Mouse (Mus musculus) cerebellum, postnatal 4 days (tissue): ENCODE measurements around the gene Hbq1a.
A peak's percentile ranks its signal among the peaks of the same experiment; 100 is the strongest.
"Not testable (repeated sequence)": the region's sequence is repeated elsewhere in the genome, so short reads cannot be mapped to it uniquely, and the experiment has no call there.

Experiments used
- DNase-seq, 2 experiments: peaks; one replicate each; pipeline ENCODE4 v3.0.0; 2022; ENCODE audit warnings: low spot score in 2 of 2, mixed read lengths in 1 of 2

The Hbq1a gene

DNA sequence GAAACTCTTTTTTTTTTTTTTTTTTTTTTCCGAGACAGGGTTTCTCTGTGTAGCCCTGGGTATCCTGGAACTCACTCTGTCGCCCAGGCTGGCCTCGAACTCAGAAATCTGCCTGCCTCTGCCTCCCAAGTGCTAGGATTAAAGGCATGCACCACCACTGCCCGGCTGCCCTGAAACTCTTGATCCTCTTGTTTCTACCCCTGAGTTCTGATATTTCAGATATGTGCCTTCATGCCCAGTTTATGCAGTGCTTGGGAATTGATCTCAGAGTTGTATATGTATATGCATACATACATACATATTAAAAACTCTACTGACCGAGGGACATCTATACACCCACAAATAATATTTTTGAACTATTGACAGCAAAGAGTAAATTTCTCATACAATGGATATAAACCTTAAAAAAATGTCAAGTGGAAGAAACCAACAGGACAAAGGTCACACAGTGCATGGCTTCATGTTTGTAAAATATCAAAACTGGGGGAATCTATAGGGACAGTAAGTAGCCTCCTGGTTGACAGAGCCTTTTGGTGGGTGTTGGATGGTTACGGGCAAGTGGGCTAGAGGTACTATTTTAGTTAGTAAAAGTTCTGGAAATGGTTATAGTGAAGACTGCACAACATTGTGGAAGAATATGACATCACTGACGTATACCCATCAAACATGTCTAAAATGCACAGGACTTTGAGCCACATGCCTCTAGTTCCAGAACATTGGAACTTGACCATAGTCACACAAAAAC, 14.7 kb upstream of the Hbq1a start:
- no peak for DNase-seq

DNA sequence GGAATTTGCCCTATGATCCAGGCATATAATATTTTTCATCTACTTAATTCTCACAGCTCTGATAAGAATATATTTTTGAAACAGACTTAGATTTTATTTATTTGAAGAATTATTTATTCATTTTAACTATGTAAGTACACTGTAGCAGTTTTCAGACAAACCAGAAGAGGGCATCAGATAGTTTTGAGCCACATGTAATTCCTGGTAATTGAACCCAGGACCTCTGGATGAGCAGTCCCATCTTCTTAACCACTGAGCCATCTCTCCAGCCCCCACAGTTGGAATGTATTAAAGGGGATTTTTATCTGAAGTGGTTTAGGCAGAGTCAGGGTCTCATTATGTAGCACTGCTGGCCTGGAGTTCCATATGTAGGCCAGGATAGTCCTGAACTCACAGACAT, 14.0 kb upstream of the Hbq1a start:
- DNase-seq, result not testable (repeated sequence)

DNA sequence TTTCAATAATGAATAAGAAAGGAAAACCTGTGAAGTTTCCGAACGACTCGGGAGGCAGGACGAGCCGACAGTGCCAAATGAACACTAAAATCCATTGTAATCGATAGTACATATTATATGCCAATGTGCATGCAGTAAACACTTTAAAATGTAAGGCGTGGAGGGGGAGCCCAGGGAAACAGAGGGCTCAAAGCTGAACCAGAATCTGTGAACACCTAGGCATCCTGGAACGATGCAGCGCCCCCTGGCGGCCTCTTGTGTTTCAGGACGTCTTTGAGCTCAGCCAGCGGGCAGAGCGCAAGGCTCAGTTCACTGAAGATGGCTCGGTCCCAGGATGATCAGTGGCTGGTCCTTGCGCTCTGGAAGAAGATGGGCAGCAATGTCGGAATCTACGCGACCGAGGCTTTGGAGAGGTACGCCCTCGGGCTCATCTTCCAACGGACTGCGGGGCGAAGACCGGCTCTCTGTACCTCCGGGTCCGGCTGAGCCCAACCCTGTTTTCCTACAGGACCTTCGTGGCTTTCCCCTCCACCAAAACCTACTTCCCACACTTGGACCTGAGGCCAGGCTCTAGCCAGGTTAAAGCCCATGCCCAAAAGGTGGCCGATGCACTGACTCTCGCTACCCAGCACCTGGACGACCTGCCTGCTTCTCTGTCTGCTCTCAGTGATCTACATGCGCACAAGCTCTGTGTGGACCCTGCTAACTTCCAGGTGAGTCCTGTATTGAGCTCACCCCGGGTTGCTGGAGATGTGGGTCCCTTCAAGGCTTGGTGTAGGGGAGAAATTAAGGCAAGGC, 13.0 kb upstream of the Hbq1a start, which contains the start of gene Hbq1b:
TSS of gene Hbq1b (plus strand) at position 271 of the 798 bp plus-strand sequence.
- peak; percentile 61 to 82 for DNase-seq

DNA sequence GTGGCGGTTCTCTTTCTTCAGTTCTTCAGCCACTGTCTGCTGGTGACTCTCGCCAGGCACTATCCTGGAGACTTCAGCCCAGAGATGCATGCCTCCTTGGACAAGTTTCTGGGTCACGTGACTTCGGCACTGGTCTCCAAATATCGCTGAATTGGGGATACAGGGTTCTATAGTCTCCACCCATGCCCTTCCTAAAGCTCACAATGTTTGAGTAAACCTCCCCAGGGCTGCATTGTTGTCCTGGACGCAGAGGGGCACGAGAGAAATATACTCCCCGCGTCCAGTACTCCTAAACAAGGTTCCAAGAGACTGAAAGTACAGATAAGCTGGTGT, 12.4 kb upstream of the Hbq1a start:
- DNase-seq, result no peak

DNA sequence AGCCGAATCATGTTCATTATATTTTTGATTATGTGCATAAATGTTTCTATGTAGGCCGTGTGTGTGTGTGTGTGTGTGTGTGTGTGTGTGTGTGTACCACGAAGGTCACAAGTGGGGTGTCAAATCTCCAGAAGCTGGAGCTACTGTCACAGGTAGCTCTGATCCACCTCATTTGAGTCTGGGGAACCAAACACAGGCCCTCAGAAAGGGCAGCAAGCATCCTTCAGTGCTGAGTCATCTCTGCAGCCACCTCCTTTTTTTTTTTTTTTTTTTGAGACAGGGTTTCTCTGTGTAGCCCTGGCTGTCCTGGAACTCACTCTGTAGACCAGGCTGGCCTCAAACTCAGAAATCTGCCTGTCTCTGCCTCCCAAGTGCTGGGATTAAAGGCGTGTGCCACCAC, 7.0 kb upstream of the Hbq1a start:
- DNase-seq, result not testable (repeated sequence)

DNA sequence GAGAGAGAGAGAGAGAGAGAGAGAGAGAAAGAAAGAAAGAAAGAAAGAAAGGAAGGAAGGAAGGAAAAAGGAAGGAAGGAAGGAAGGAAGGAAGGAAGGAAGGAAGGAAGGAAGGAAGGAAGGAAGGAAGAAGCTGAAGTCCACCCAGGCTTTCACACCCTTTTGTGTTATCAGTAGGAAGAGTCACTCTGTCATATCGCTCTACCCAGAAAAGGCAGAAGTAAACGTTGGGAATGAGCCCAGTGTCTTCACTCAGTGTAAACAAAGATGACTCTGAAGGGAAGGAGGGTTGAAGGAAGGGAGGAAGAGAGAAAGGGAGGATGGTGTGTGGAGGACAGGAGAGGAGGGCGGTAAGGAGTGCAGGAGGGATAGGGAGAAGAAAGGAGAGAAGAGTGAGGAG, 6.4 kb upstream of the Hbq1a start:
- DNase-seq, result not testable (repeated sequence)

DNA sequence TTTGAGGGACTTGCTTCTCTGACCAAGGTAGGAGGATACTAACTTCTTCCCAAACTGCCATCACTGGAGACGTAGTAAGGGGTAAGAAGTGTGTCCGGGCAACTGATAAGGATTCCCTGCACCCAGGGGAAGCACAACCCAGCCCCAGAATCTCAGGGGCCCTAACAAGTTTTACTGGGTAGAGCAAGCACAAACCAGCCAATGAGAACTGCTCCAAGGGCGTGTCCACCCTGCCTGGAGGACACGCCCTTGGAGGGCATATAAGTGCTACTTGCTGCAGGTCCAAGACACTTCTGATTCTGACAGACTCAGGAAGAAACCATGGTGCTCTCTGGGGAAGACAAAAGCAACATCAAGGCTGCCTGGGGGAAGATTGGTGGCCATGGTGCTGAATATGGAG, 3.7 kb upstream of the Hbq1a start, which contains the start of gene Hba-a2:
TSS of gene Hba-a2 (plus strand) at position 287 of the 400 bp plus-strand sequence.
- not testable (repeated sequence) for DNase-seq

DNA sequence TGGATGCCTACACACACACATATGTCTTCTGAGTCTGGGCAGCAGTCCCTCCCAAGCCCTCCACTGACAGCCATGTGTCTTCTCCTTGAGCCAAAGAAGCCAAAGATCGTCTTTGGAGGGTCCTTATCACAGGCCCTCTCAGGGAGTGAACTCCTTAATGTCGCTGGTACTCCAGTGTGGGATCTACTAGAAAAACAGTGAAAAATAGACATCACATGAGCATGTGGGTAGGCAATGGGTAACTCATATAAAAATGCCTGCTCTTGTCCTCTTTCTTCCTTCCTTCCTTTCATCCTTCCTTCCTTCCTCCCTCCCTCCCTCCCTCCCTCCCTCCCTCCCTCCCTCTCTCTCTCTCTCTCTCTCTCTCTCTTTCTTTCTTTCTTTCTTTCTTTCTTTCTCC, 2.5 kb upstream of the Hbq1a start:
- DNase-seq, result not testable (repeated sequence)

DNA sequence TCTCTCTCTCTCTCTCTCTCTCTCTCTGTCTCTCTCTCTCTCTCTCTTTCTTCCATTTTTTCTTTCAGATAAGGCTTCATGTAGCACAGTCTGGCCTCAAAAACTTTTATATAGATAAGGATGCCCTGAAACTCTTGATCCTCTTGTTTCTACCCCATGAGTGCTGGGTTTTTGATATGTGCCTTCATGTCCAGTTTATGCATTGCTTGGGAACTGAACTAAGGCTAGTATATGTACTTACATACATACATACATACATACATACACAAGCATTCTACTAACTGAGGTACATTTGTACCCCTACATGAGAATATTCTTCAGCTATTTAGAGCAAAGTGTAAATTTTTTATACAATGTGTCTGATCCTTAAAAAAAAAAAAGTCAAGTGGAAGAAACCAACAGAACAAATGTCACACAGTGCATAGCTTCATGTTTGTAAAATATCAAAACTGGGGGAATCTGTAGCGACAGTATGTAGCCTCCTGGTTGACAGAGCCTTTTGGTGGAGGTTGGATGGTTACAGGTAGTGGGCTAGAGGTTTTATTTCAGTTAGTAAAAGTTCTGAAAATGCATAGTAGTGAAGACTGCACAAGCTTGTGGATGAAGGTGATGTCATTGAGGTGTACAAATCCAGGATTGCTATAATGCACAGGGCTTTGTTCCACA, 1.9 kb upstream of the Hbq1a start:
- DNase-seq, result no peak

DNA sequence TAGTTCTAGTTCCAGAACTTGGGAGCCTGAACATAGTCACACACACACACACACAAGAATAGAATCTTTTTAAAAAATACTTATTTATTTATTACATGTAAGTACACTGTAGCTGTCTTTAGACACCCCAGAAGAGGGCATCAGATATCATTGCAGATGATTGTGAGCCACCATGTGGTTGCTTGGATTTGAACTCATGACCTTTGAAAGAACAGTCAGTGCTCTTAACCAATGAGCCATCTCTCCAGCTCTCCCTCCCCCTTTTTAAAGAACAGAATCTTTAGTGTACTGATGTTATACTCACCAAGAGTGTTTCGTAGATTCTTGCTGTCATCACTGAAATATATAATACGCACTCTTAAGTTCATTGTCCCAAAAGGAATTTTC, 1.3 kb upstream of the Hbq1a start:
- no peak for DNase-seq

DNA sequence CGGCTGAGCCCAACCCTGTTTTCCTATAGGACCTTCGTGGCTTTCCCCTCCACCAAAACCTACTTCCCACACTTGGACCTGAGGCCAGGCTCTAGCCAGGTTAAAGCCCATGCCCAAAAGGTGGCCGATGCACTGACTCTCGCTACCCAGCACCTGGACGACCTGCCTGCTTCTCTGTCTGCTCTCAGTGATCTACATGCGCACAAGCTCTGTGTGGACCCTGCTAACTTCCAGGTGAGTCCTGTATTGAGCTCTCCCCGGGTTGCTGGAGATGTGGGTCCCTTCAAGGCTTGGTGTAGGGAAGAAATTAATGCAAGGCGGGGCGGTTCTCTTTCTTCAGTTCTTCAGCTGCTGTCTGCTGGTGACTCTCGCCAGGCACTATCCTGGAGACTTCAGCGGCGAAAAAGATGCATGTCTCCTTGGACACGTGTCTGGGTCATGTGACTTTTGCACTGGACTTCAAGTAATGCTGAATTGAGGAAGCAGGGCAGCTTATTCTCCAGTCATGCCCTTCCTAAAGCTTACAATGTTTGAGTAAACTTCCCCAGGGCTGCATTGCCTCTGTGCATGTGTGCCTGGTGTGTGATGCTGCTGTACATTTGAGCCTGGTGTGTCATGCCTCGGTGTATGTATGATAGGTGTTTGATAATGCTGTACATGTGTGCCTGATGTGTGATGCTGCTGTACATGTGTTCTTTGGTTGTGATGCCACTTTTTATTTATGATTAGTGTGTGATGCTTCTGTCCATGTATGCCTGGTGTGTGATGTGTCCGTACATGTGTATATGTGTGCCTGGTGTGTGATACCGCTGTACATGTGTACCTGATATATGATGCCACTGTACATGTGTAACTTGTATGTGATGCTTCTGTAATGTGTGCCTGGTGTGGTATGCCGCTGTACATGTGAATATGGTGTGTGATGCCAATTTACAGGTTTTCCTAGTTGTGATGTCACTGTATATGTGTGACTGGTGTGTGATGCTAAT, 704 bp downstream of the Hbq1a start:
- no peak for DNase-seq

DNA sequence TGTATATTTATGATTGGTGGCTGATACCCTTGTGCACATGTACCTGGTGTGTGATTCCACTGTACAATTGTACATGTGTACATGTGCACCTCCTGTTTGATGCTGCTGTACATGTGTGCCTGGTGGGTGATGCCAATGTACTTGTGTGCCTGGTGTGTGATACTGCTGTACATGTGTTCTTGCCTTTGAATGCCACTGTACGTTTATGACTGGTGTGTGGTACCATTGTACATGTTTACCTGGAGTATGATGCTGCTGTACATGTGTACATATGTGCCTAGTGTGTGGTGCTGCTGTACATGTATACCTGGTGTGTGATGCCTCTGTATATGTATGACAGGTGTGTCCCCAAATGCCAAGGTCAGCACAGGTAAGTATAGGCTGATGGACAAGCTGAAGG, 1.6 kb downstream of the Hbq1a start:
- no peak for DNase-seq

DNA sequence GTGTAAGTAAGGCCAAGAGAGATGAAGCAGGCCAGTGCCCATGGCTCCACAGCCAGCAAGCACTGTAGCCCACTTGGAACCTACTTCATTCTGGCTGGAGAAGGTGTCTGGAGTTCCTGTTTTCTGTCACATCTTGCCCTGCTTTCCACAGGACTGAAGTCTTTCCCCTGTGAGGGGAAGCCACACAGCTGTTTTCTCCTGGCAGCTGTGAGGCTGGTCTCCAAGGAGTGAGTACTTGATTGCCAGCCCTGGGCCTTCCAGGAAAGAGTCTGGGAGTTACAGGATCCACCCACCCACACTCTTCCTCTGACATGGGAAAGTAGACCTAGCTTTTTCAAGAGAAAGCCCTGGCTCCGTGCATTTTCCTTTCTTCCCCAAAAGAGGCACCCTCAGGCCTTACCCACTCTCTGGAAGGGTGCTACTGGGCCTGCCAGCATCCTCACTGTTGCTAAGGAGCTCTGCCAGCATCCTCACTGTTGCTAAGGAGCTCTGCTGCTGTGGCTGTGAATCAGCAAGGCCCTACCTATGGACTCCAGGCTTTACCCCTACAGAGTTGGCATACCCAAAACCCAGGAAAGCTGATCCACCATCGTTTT, 3.1 kb downstream of the Hbq1a start:
- no peak for DNase-seq

DNA sequence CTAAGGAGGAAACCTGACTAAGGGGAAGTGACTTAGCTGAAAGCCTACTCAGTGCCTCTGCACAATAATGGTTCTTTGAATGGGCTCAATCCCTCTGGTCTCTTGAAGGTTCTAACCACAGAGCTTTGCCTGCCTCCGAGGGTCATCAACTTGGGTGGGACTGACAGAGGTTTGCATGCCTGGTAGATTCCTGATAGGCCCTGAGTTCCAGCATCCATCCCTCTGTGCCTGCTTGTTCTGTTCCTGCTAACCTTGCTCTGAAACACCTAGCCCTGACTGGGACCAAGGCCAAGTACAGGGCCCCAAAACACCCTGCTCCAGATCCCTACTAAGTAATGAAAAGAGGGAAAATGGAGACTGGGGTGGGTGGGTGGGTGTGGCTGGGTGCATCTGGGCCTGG, 3.6 kb downstream of the Hbq1a start:
- DNase-seq, result no peak

DNA sequence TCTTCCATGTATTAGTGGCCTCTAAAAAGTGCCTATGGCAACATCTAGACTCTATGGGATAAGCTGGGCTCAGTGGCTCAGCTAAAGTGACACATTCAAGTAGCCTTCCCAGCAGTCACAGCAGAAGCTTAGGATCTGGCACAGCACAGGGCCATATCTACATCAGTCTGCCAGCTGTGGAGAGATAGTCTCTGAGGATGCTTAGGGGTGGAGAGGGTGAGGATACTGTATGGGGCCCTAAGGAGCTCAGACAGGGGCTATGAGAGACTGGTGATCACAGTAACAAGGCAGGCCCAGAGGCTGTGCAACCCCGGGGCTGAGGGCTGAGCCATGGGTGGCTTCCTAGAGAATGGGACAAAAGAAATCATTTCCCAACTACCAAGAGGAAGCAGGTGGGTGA, 7.1 kb downstream of the Hbq1a start:
- DNase-seq, result no peak

DNA sequence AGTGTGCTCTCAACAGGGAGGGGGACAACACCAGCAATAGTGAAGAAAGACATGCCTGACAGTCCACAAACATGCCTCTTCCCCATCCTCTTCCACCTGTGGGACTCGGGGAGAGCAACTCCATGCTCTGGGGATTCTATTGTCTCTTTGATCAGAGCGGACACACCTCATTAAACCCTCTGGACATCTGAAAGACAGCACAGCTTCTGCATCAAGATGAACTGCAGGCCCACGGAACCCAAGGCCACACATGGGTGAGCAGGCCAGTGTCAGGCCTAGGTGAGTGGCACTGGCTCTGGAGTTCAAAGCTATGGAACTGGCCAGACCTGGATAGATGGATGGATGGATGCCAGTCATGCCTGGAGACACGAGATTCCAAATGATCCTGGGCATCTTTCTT, 9.6 kb downstream of the Hbq1a start:
- DNase-seq, result no peak

DNA sequence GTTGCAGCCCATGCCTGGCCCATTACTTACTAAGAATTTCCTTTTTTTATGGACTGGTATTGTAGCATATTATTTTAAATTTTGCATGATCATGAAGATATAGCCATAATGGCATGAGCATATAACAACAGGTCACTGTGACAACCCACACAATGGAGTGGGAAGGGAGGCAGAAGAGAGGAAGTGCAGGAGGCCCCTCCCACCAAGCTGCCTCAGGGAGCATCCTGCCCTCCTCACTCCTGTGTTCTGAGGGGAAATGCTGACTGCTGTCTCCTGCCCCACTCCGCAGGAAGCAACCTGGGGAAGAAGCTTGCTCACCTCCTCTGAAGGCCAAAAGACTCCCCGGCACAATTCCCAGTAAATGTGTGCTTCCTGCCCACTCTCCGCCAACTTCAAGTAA, 10.1 kb downstream of the Hbq1a start:
- no peak for DNase-seq

DNA sequence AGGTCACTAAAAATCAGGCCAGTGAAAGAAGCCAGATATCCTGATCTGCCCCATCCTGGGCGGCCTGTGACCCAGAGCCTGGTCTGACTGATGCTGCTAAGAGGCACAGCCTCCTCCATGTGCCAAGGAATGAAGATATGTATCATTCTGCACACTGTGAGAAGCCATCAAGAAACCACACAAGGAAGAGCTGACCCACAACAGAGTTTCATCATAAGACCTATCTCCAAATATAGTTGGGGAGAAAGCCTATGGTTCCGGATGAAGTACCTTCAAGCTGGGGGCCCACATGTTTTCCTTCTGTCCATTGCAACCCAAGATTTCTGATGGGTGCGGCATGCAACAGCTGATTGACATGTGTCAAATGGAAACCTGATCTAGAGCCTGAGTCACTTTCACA, 16.1 kb downstream of the Hbq1a start:
- DNase-seq, result no peak

DNA sequence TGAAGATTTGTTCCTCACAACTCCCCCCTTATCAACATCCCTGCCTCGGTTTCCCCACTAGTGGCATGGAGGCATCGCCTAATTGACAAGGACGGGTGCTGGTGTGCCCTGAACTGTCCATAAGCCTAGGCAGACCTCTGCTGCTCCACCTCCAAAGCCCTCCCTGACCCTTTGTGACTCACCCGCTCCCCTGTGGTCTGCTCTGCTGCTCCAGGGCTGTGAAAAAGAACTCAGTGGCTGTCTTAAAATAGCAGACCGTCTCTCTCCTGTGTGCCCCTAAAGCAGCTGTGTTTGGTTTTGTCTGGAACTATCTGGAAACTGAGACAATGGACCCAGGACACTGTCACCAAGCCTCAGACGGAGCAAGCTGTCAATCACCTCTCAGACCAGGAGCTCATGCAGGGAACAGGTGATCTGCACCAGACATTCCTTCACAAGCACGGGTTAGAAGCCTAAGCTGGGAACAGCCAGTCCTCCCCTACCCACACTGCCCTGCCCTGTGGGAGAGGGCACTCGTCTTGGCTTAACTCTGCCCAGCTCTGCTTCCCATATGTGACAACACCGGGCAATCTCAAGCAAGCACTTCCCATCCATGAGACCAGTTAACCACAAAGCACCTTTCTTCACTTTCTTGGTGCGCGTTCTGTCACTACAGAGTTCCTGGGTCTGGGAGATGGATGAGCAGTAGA, 20.8 kb downstream of the Hbq1a start:
- no peak for DNase-seq

DNA sequence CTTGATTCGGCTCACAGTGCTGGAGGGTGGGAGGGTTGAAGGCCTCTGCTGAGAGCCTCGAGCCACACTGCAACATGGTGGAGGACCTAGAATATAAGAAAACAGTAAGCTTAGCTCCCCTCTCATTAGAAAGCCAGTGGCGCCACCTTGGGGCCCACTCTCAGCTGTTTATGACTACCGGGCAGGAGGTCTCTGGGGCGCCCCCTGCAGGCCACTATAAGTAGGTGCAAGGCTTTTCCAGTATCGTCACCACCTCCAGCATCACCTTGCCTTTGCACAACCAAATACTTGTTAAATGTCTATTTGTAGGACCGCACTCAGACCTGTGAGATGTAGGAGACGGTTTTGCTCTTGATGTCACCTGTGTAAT, 21.3 kb downstream of the Hbq1a start:
- peak; percentile 31 to 59 for DNase-seq

DNA sequence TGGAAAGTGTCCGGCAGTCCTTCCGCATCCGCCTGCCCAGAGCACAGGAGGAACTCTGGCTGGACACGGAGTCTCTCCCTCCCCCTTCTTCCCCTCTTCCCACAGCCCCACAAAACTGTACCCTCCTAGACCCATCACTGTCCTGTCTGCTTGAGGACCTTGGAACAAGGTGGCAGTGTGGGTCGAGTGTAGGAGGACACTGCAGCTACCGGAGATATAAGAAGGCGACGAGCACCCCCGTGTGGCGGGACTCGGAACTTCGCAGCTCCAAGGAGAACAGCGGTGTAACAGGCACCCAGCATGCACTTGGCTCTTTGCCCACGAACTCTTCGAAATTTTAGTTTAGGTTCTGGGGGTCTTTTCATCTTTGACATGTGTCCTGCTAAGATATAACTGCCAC, 24.7 kb downstream of the Hbq1a start:
- DNase-seq, result peak; percentile 89 to 94
